Mouse (Mus musculus) spleen, adult 2 months (tissue): ENCODE data around the gene Slc2a6. TPM values are rescaled to one million over a fixed set of nuclear protein-coding genes. Genes with fewer than 3 reads are reported as not detected.

Source experiments
- DNase-seq, 2 experiments: peaks; one replicate each; pipeline versions ENCODE4 v3.0.0 to v3.0.0-alpha.2; 2012 to 2021; ENCODE audit warnings: low spot score in 2 of 2, low read depth in 1 of 2
- H3K27ac ChIP-seq: fragments of 200-500 bp; 2 replicates; pipeline ENCODE4 v1.5.1; 2012; ENCODE audit warnings: low read length, inconsistent platforms; ENCODE audit not compliant: insufficient read depth
- H3K27me3 ChIP-seq: fragments of 200-500 bp; 2 replicates; pipeline ENCODE4 v1.6.1; 2012; ENCODE audit warnings: mild to moderate bottlenecking, moderate library complexity, low read length, inconsistent platforms; ENCODE audit not compliant: control insufficient read depth, insufficient read depth
- H3K36me3 ChIP-seq: fragments of 200-500 bp; 2 replicates; pipeline ENCODE4 v1.6.1; 2012; ENCODE audit warnings: mild to moderate bottlenecking, low read length, inconsistent platforms; ENCODE audit not compliant: control insufficient read depth, insufficient read depth
- H3K4me1 ChIP-seq: fragments of 200-500 bp; 2 replicates; pipeline ENCODE4 v1.6.1; 2011; ENCODE audit warnings: inconsistent platforms; ENCODE audit not compliant: control insufficient read depth, insufficient read depth, insufficient read length
- H3K4me3 ChIP-seq: fragments of 200-500 bp; 2 replicates; pipeline ENCODE4 v1.5.1; 2011; ENCODE audit warnings: mild to moderate bottlenecking, inconsistent platforms; ENCODE audit not compliant: insufficient read depth, insufficient read length; ENCODE audit errors: extremely low read depth
- CTCF ChIP-seq: fragments of 200-500 bp; IDR thresholded peaks from 2 replicates; pipeline ENCODE4 v1.5.1; 2011; ENCODE audit warnings: mild to moderate bottlenecking, inconsistent platforms; ENCODE audit not compliant: insufficient read depth, insufficient read length, insufficient replicate concordance; ENCODE audit errors: extremely low read depth
- POLR2A ChIP-seq: fragments of 200-500 bp; IDR thresholded peaks from 2 replicates; pipeline ENCODE4 v1.6.1; 2011; ENCODE audit warnings: low read depth, low read length, inconsistent platforms
- WGBS: fragments of 180-500 bp; shearing (Covaris S2); methylation state at CpG from one replicate; pipeline ENCODE4 v1.1.7; 2018; 5-methylcytosine and 5-hydroxymethylcytosine counted together
- polyA plus RNA-seq: library from polyadenylated mRNA; depleted of rRNA; stranded (reverse); fragments of >200 nt; gene quantifications from 2 replicates; pipeline ENCODE4 v1.2.3, GENCODE M21; 2012; rRNA removed

Gene Slc2a6
- polyA plus RNA-seq, 1 experiment = 18.9 TPM

DNA sequence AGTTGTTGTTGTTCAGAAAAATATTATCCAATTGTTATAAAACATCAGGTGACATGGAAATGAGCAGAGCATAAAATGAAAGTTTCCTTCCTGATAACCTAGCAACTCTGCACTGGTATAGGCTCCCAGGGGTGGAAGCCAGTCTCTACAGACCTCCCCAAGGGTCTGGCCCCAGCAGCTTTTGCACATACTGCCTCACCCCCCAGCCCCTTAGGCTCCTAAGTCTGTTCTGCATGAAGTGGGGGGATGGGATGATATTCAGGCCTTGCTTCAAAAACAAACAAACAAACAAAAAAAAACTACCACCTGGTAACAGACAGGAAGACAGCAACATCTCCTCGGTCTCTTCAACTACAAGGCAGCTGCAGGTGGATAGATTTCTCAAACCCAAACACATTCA is 47.4 kb downstream of the Slc2a6 start:
- no peak for TF ChIP-seq CTCF
- no peak for TF ChIP-seq POLR2A
- whole genome bisulfite sequencing = 86% methylated on average over 1 of the region's 1 CpGs

DNA sequence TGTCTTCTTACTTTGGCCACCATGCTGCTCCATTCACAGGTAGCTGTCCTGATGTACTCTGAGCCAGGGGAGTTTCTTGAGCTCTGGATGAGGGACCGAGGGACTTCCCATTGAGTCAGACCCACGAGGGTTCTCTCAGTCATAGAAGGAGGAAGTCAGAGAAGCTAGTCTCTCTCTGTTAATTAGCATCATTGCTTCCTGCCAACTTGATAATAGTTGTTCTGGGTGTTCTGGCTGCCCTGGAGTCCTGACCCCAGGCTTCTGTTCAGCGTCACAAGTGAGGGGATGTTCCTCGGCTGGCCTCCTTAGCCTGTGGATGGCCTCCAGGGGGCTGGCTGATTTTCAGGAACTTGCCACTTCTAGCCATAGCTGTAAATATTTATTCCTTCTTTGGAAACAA is 53.8 kb downstream of the Slc2a6 start:
- H3K36me3 ChIP-seq = no peaks in the 10 kb centered on the region
- TF ChIP-seq CTCF (no peak), POLR2A (no peak)
- H3K4me1 ChIP-seq = peaks cover 8% of the 10 kb centered on the region; the same call in 1 of the 2 replicates
- DNase-seq = peak in 1 of 2 experiments; percentile 50
- WGBS = 5% methylated on average over 4 of the region's 4 CpGs
- peak overlapping the region; percentile 71 for H3K27ac ChIP-seq
- H3K27me3 ChIP-seq = no peaks in the 10 kb centered on the region
- H3K4me3 ChIP-seq = no peak overlapping the region

More for the DNA sequence above, 47.4 kb downstream of the Slc2a6 start:
- Histone ChIP-seq H3K27ac (no peak overlapping the region), H3K36me3 (no peaks in the 10 kb centered on the region), H3K4me3 (no peak overlapping the region), H3K4me1 (no peaks in the 10 kb centered on the region), H3K27me3 (no peaks in the 10 kb centered on the region)
- DNase-seq = no peak

DNA sequence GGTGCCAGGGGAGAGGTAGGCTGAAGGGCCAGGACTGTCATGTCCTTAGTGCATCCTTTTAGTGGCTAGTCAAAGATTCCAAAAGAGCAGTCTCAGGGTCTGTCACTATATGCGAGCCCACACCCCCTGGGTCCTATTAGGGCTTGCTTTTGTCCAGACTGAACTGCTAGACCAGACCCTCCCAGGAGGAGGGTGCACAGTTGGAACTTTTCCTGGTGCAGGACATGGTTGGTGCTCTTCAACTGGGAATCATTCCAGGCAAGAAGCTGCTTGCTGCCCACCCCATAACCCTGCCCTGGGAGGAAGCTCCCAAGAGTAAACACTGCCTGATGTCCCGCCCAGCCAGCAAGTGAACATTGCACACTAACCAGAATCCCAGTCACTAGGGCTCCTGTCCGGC is 54.7 kb downstream of the Slc2a6 start, which contains the start of gene Adamts13:
TSS of gene Adamts13 (plus strand) at position 301 of the 400 bp plus-strand sequence.
- no peaks in the 10 kb centered on the region for H3K27me3 ChIP-seq
- 72% methylated on average over 3 of the region's 3 CpGs for WGBS
- DNase-seq = no peak
- no peak within 1 kb of the TSS for H3K4me3 ChIP-seq
- peaks cover 8% of the 10 kb centered on the region; the same call in 1 of the 2 replicates for H3K4me1 ChIP-seq
- peak within 1 kb of the TSS; percentile 71 for H3K27ac ChIP-seq
- TF ChIP-seq CTCF (no peak), POLR2A (no peak)
- H3K36me3 ChIP-seq = no peaks in the 10 kb centered on the region

Other genes with a start within 250 kb of the Slc2a6 start
- not detected in 2 replicates for gene Abo, start 163.0 kb downstream of the Slc2a6 start, polyA plus RNA-seq
- 11.4 and 11.7 TPM in 2 replicates for gene Surf6, start 125.1 kb downstream of the Slc2a6 start, polyA plus RNA-seq
- gene Med22, start 117.3 kb downstream of the Slc2a6 start, polyA plus RNA-seq = 17.7 and 18.6 TPM in 2 replicates
- gene Rpl7a, start 117.2 kb downstream of the Slc2a6 start, polyA plus RNA-seq = 496 and 521 TPM in 2 replicates
- 19.1 and 19.6 TPM in 2 replicates for gene Surf2, start 111.6 kb downstream of the Slc2a6 start, polyA plus RNA-seq
- 35.5 and 43.5 TPM in 2 replicates for gene Surf1, start 111.5 kb downstream of the Slc2a6 start, polyA plus RNA-seq
- gene Surf4, start 94.1 kb downstream of the Slc2a6 start, polyA plus RNA-seq = 141 and 203 TPM in 2 replicates
- gene Stkld1, start 94.0 kb downstream of the Slc2a6 start, polyA plus RNA-seq = 0.21 and 0.22 TPM in 2 replicates
- gene Rexo4, start 63.6 kb downstream of the Slc2a6 start, polyA plus RNA-seq = 19.3 and 22.8 TPM in 2 replicates
- gene Adamts13, start 54.6 kb downstream of the Slc2a6 start, polyA plus RNA-seq = 1.9 and 2.4 TPM in 2 replicates
- 29.9 and 31.2 TPM in 2 replicates for gene Cacfd1, start 18.1 kb downstream of the Slc2a6 start, polyA plus RNA-seq
- 0.47 and 0.67 TPM in 2 replicates for gene Mymk, start 44.2 kb upstream of the Slc2a6 start, polyA plus RNA-seq
- gene Adamtsl2, start 51.4 kb upstream of the Slc2a6 start, polyA plus RNA-seq = 33.6 and 45.1 TPM in 2 replicates
- gene Fam163b, start 114.5 kb upstream of the Slc2a6 start, polyA plus RNA-seq = not detected in 2 replicates
- 0.04 TPM in 1 of 2 replicates, not detected in the other for gene Dbh, start 137.2 kb upstream of the Slc2a6 start, polyA plus RNA-seq
- gene Sardh, start 220.3 kb upstream of the Slc2a6 start, polyA plus RNA-seq = 8.8 and 9.4 TPM in 2 replicates